Mouse (Mus musculus) stomach, embryonic 15.5 days (tissue): ENCODE data around the gene Plin5. TPM values are rescaled to one million over a fixed set of nuclear protein-coding genes. Genes with fewer than 3 reads are reported as not detected.

Source experiments
- ATAC-seq: fragments of 200-750 bp; cut with Nextera tagmentation; 2 replicates; pipeline ENCODE4 v1.8.0; 2017; ENCODE audit warnings: low read depth, moderate number of reproducible peaks, moderate TSS enrichment; ENCODE audit not compliant: insufficient read depth, low FRiP score
- H3K27ac ChIP-seq: fragments of 300-500 bp; sonication (generic); 2 replicates; pipeline ENCODE4 v1.5.1; 2015; ENCODE audit warnings: mild to moderate bottlenecking, inconsistent platforms
- H3K27me3 ChIP-seq: fragments of 300-500 bp; sonication (generic); replicated peaks from 2 replicates; pipeline ENCODE4 v1.6.1; 2015; ENCODE audit warnings: inconsistent platforms
- H3K36me3 ChIP-seq: fragments of 300-500 bp; sonication (generic); 2 replicates; pipeline ENCODE4 v1.6.1; 2015; ENCODE audit warnings: inconsistent platforms
- H3K4me1 ChIP-seq: fragments of 300-500 bp; sonication (generic); 2 replicates; pipeline ENCODE4 v1.6.1; 2015; ENCODE audit warnings: inconsistent platforms
- H3K4me2 ChIP-seq: fragments of 300-500 bp; sonication (generic); 2 replicates; pipeline ENCODE4 v1.6.1; 2015; ENCODE audit warnings: mild to moderate bottlenecking, inconsistent platforms
- H3K4me3 ChIP-seq: fragments of 300-500 bp; sonication (generic); replicated peaks from 2 replicates; pipeline ENCODE4 v1.5.1; 2015; ENCODE audit warnings: inconsistent platforms
- H3K9ac ChIP-seq: fragments of 300-500 bp; sonication (generic); 2 replicates; pipeline ENCODE4 v1.6.1; 2015; ENCODE audit warnings: inconsistent platforms
- H3K9me3 ChIP-seq: fragments of 300-500 bp; sonication (generic); 2 replicates; pipeline ENCODE4 v1.6.1; 2016; ENCODE audit warnings: inconsistent platforms
- WGBS: fragments of 180-500 bp; shearing (Covaris S2); methylation state at CpG from one replicate; pipeline ENCODE4 v1.1.7; 2015; 5-methylcytosine and 5-hydroxymethylcytosine counted together
- polyA plus RNA-seq: library from polyadenylated mRNA; unstranded; fragments of >200 nt; fragmentation: Nextera tagmentation; extraction: Ambion mirVana; gene quantifications from 2 replicates; pipeline ENCODE4 v1.2.1, GENCODE M21; 2015

Gene Plin5
- polyA plus RNA-seq, 1 experiment from 2014 or later = 0.42 TPM

GRCm38 (mm10) chr17:56103465-56104285 lies 13.7 kb downstream of the Plin5 start:
- ATAC-seq = no peak
- 92% methylated on average over 8 of the region's 8 CpGs for WGBS
- H3K36me3 ChIP-seq = peaks cover 44% of the 10 kb centered on the region

GRCm38 (mm10) chr17:56102927-56103326 lies 14.5 kb downstream of the Plin5 start:
- Histone ChIP-seq H3K4me2 (no peak overlapping the region), H3K27ac (no peak overlapping the region), H3K27me3 (no peaks in the 10 kb centered on the region), H3K9ac (no peak overlapping the region), H3K9me3 (no peaks in the 10 kb centered on the region), H3K4me1 (no peaks in the 10 kb centered on the region), H3K36me3 (peaks cover 51% of the 10 kb centered on the region), H3K4me3 (no peak overlapping the region)
- 93% methylated on average over 9 of the region's 9 CpGs for WGBS
- no peak for ATAC-seq

More at GRCm38 (mm10) chr17:56103465-56104285, 13.7 kb downstream of the Plin5 start:
- Histone ChIP-seq H3K9ac (no peak overlapping the region), H3K27me3 (no peaks in the 10 kb centered on the region), H3K27ac (no peak overlapping the region), H3K4me1 (no peaks in the 10 kb centered on the region), H3K4me3 (no peak overlapping the region), H3K9me3 (no peaks in the 10 kb centered on the region), H3K4me2 (no peak overlapping the region)

- ATAC-seq = no peak
- no peaks in the 10 kb centered on the region for H3K4me1 ChIP-seq
- H3K9me3 ChIP-seq = no peaks in the 10 kb centered on the region
- no peak overlapping the region for H3K27ac ChIP-seq
- H3K9ac ChIP-seq = no peak overlapping the region
- peaks cover 59% of the 10 kb centered on the region for H3K36me3 ChIP-seq
- H3K27me3 ChIP-seq = no peaks in the 10 kb centered on the region
- WGBS = 89% methylated on average over 5 of the region's 5 CpGs
- no peak overlapping the region for H3K4me3 ChIP-seq
- H3K4me2 ChIP-seq = no peak overlapping the region
These were observed 15.2 kb downstream of the Plin5 start for GRCm38 (mm10) chr17:56102158-56102557.

GRCm38 (mm10) chr17:56100811-56101210 lies 16.6 kb downstream of the Plin5 start:
- no peak overlapping the region for H3K27ac ChIP-seq
- no peak overlapping the region for H3K4me2 ChIP-seq
- WGBS = 85% methylated on average over 3 of the region's 3 CpGs
- H3K4me1 ChIP-seq = no peaks in the 10 kb centered on the region
- no peaks in the 10 kb centered on the region for H3K27me3 ChIP-seq
- no peak overlapping the region for H3K4me3 ChIP-seq
- H3K36me3 ChIP-seq = peaks cover 70% of the 10 kb centered on the region
- no peak overlapping the region for H3K9ac ChIP-seq
- no peaks in the 10 kb centered on the region for H3K9me3 ChIP-seq
- no peak for ATAC-seq

GRCm38 (mm10) chr17:56098711-56099572 lies 18.5 kb downstream of the Plin5 start:
- ATAC-seq = no peak
- Histone ChIP-seq H3K9me3 (no peaks in the 10 kb centered on the region), H3K4me1 (no peaks in the 10 kb centered on the region), H3K9ac (no peak overlapping the region), H3K36me3 (peaks cover 70% of the 10 kb centered on the region), H3K27ac (no peak overlapping the region), H3K27me3 (no peaks in the 10 kb centered on the region), H3K4me2 (no peak overlapping the region), H3K4me3 (no peak overlapping the region)
- WGBS = 88% methylated on average over 15 of the region's 15 CpGs

GRCm38 (mm10) chr17:56098180-56098579 lies 19.2 kb downstream of the Plin5 start:
- Histone ChIP-seq H3K27ac (no peak overlapping the region), H3K9ac (no peak overlapping the region), H3K27me3 (no peaks in the 10 kb centered on the region), H3K4me3 (no peak overlapping the region), H3K4me1 (no peaks in the 10 kb centered on the region), H3K9me3 (no peaks in the 10 kb centered on the region), H3K4me2 (no peak overlapping the region), H3K36me3 (peaks cover 66% of the 10 kb centered on the region)
- no peak for ATAC-seq
- WGBS = 93% methylated on average over 8 of the region's 8 CpGs

GRCm38 (mm10) chr17:56096883-56097282 lies 20.5 kb downstream of the Plin5 start:
- no peak for ATAC-seq
- no peaks in the 10 kb centered on the region for H3K4me1 ChIP-seq
- 90% methylated on average over 12 of the region's 12 CpGs for WGBS
- H3K36me3 ChIP-seq = peaks cover 55% of the 10 kb centered on the region
- H3K4me2 ChIP-seq = no peak overlapping the region
- no peak overlapping the region for H3K27ac ChIP-seq
- H3K4me3 ChIP-seq = no peak overlapping the region
- no peak overlapping the region for H3K9ac ChIP-seq
- no peaks in the 10 kb centered on the region for H3K9me3 ChIP-seq
- H3K27me3 ChIP-seq = no peaks in the 10 kb centered on the region

- H3K27me3 ChIP-seq = no peaks in the 10 kb centered on the region
- no peaks in the 10 kb centered on the region for H3K4me1 ChIP-seq
- 83% methylated on average over 1 of the region's 1 CpGs for WGBS
- H3K36me3 ChIP-seq = peaks cover 21% of the 10 kb centered on the region
- no peaks in the 10 kb centered on the region for H3K9me3 ChIP-seq
- no peak overlapping the region for H3K4me3 ChIP-seq
- ATAC-seq = no peak
- H3K27ac ChIP-seq = peak overlapping the region; percentile 31
- H3K4me2 ChIP-seq = no peak overlapping the region
- H3K9ac ChIP-seq = no peak overlapping the region
These were observed 24.6 kb downstream of the Plin5 start for GRCm38 (mm10) chr17:56092794-56093193.

- no peaks in the 10 kb centered on the region for H3K9me3 ChIP-seq
- no peaks in the 10 kb centered on the region for H3K4me1 ChIP-seq
- ATAC-seq = no peak
- H3K4me2 ChIP-seq = no peak overlapping the region
- no peak overlapping the region for H3K4me3 ChIP-seq
- H3K36me3 ChIP-seq = peaks cover 17% of the 10 kb centered on the region
- no peak overlapping the region for H3K9ac ChIP-seq
- peak overlapping the region; percentile 31; the same call in 1 of the 2 replicates for H3K27ac ChIP-seq
- 74% methylated on average over 1 of the region's 1 CpGs for WGBS
- no peaks in the 10 kb centered on the region for H3K27me3 ChIP-seq
These were observed 25.1 kb downstream of the Plin5 start for GRCm38 (mm10) chr17:56092312-56092711.

- Histone ChIP-seq H3K27me3 (no peaks in the 10 kb centered on the region), H3K9ac (peak overlapping the region; percentile 1; the same call in 1 of the 2 replicates), H3K36me3 (0 out of 2 replicates have a peak, but pooled peaks cover 10% of the 10 kb centered on the region), H3K9me3 (no peaks in the 10 kb centered on the region), H3K27ac (no peak overlapping the region), H3K4me2 (peak overlapping the region; percentile 91), H3K4me1 (peaks cover 23% of the 10 kb centered on the region), H3K4me3 (peak overlapping the region; percentile 84)
- ATAC-seq = no peak
- 7% methylated on average over 8 of the region's 8 CpGs for WGBS
These were observed 36.4 kb downstream of the Plin5 start for GRCm38 (mm10) chr17:56080781-56081585.

GRCm38 (mm10) chr17:56079921-56080320 lies 37.5 kb downstream of the Plin5 start:
- H3K4me3 ChIP-seq = peak overlapping the region; percentile 84
- H3K27me3 ChIP-seq = no peaks in the 10 kb centered on the region
- under 1% methylated on average over 10 of the region's 11 CpGs for WGBS
- H3K9ac ChIP-seq = peak overlapping the region; percentile 88
- 0 out of 2 replicates have a peak, but pooled peaks cover 7% of the 10 kb centered on the region for H3K36me3 ChIP-seq
- peak overlapping the region; percentile 91 for H3K4me2 ChIP-seq
- no peak for ATAC-seq
- peaks cover 29% of the 10 kb centered on the region for H3K4me1 ChIP-seq
- H3K9me3 ChIP-seq = no peaks in the 10 kb centered on the region
- H3K27ac ChIP-seq = 0 out of 2 replicates have a peak overlapping the region, but pooled peaks have one; percentile 40
